Mouse (Mus musculus): ENCODE data around the gene Kirrel.
A peak's percentile ranks its signal among the peaks of the same experiment; 100 is the strongest.

Gene Kirrel

GRCm38 (mm10) chr3:87174096-87174768 lies at the start of gene Kirrel:
TSS of gene Kirrel (minus strand) at chr3:87174747.
- DNase-seq (ENCODE audit: low spot score in 2 of 2), result peak in 1 of 2 experiments; percentile 35

GRCm38 (mm10) chr3:87223636-87224035 lies 49.1 kb upstream of the Kirrel start:
- DNase-seq (ENCODE audit: low spot score in 2 of 2), result no peak

- DNase-seq (ENCODE audit: low spot score in 2 of 2), result no peak
Observed at GRCm38 (mm10) chr3:87222346-87222745, 47.8 kb upstream of the Kirrel start.

GRCm38 (mm10) chr3:87215176-87215575 lies 40.6 kb upstream of the Kirrel start:
- DNase-seq (ENCODE audit: low spot score in 2 of 2), result no peak

- no peak for DNase-seq (ENCODE audit: low spot score in 2 of 2)
Observed at GRCm38 (mm10) chr3:87214221-87214864, 39.8 kb upstream of the Kirrel start.

- no peak for DNase-seq (ENCODE audit: low spot score in 2 of 2)
Observed at GRCm38 (mm10) chr3:87206336-87207075, 32.0 kb upstream of the Kirrel start.

- no peak for DNase-seq (ENCODE audit: low spot score in 2 of 2)
Observed at GRCm38 (mm10) chr3:87196637-87197036, 22.1 kb upstream of the Kirrel start.

GRCm38 (mm10) chr3:87195041-87195440 lies 20.5 kb upstream of the Kirrel start:
- DNase-seq (ENCODE audit: low spot score in 2 of 2), result no peak

GRCm38 (mm10) chr3:87194591-87194990 lies 20.0 kb upstream of the Kirrel start:
- no peak for DNase-seq (ENCODE audit: low spot score in 2 of 2)

- no peak for DNase-seq (ENCODE audit: low spot score in 2 of 2)
Observed at GRCm38 (mm10) chr3:87193756-87194155, 19.2 kb upstream of the Kirrel start.

GRCm38 (mm10) chr3:87193352-87193751 lies 18.8 kb upstream of the Kirrel start:
- DNase-seq (ENCODE audit: low spot score in 2 of 2), result no peak

GRCm38 (mm10) chr3:87176687-87177086 lies 2.1 kb upstream of the Kirrel start:
- DNase-seq (ENCODE audit: low spot score in 2 of 2), result no peak

- no peak for DNase-seq (ENCODE audit: low spot score in 2 of 2)
Observed at GRCm38 (mm10) chr3:87175438-87175815, 880 bp upstream of the Kirrel start.

GRCm38 (mm10) chr3:87174769-87175437 lies 356 bp upstream of the Kirrel start:
- DNase-seq (ENCODE audit: low spot score in 2 of 2), result no peak

- DNase-seq (ENCODE audit: low spot score in 2 of 2), result no peak
Observed at GRCm38 (mm10) chr3:87173486-87174085, 961 bp downstream of the Kirrel start.

GRCm38 (mm10) chr3:87173103-87173444 lies 1.5 kb downstream of the Kirrel start:
- DNase-seq (ENCODE audit: low spot score in 2 of 2), result no peak

GRCm38 (mm10) chr3:87172351-87173102 lies 2.0 kb downstream of the Kirrel start:
- DNase-seq (ENCODE audit: low spot score in 2 of 2), result no peak

- no peak for DNase-seq (ENCODE audit: low spot score in 2 of 2)
Observed at GRCm38 (mm10) chr3:87171201-87172100, 3.1 kb downstream of the Kirrel start.

- DNase-seq (ENCODE audit: low spot score in 2 of 2), result no peak
Observed at GRCm38 (mm10) chr3:87169402-87170015, 5.0 kb downstream of the Kirrel start.

- no peak for DNase-seq (ENCODE audit: low spot score in 2 of 2)
Observed at GRCm38 (mm10) chr3:87168756-87169155, 5.8 kb downstream of the Kirrel start.

All from spleen, postnatal 10 days (tissue).